Mouse (Mus musculus): ENCODE data around the gene St3gal4.

DNA sequence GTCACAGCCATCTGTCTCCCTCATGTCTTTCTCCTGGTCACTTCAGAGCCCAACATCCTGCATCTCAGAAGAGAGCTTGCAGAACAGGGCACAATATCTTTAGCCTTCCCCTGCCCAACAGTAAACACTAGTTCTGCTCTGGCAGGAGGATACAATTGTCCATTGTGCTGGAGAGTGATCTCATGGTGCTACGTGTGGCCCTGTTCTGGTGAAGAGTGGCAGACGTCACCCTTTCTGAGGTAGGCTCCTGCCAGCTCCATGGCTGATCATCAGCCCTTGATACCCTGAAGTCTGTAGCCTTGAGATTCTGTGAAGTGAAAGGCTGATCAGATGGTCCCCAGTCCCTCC is 4.4 kb upstream of the St3gal4 start:
- TF ChIP-seq RCOR1 (IDR thresholded peaks at IDR 0.05; ENCODE audit: low read depth, low read length), result no peak
- TF ChIP-seq CTCF (IDR thresholded peaks at IDR 0.05 in 2 of 3, conservative IDR thresholded peaks at IDR 0.05 in 1 of 3; ENCODE audit: control insufficient read depth in 1 of 3, insufficient read depth in 1 of 3, low read depth in 2 of 3, low read length in 3 of 3, poor library complexity in 1 of 3, severe bottlenecking in 1 of 3), result no peak
- TF ChIP-seq UBTF (IDR thresholded peaks at IDR 0.05; ENCODE audit: borderline replicate concordance, insufficient read depth, low read depth, low read length), result no peak

Data from MEL (cell line).